Mouse (Mus musculus) ES-E14 (cell line): ENCODE measurements around the gene Pin1rt1. TPM values are rescaled to one million over a fixed set of nuclear protein-coding genes. Genes with fewer than 3 reads are reported as not detected.

Experiments
- DNase-seq: peaks from one replicate; pipeline ENCODE4 v3.0.0-alpha.2; 2013; ENCODE audit warnings: low read depth, low spot score
- H3K27ac ChIP-seq: 2 replicates; pipeline ENCODE4 v1.5.1; 2012; ENCODE audit warnings: low read depth, mild to moderate bottlenecking, low read length, moderate library complexity, mixed read lengths; ENCODE audit not compliant: poor library complexity, insufficient read depth, severe bottlenecking
- H3K36me3 ChIP-seq: 2 replicates; pipeline ENCODE4 v1.6.1; 2012; ENCODE audit warnings: mild to moderate bottlenecking, low read length, moderate library complexity, mixed read lengths; ENCODE audit not compliant: control insufficient read depth, poor library complexity, insufficient read depth, severe bottlenecking
- H3K4me1 ChIP-seq, 2 experiments: fragments of 150-350 bp in 1 of 2; sonication (generic) in 1 of 2; 2 replicates each; pipeline ENCODE4 v1.6.1; 2012; ENCODE audit warnings: low read length in 2 of 2, mild to moderate bottlenecking in 1 of 2, mixed read lengths in 1 of 2; ENCODE audit not compliant: control insufficient read depth in 2 of 2, insufficient read depth in 2 of 2, poor library complexity in 1 of 2
- H3K4me3 ChIP-seq, 2 experiments: fragments of 150-350 bp in 1 of 2; sonication (generic) in 1 of 2; 2 replicates each; pipeline ENCODE4 v1.5.1; 2012; ENCODE audit warnings: low read length in 2 of 2, low read depth in 1 of 2, mild to moderate bottlenecking in 1 of 2, mixed read lengths in 1 of 2; ENCODE audit not compliant: insufficient read depth in 1 of 2, poor library complexity in 1 of 2, severe bottlenecking in 1 of 2
- H3K9ac ChIP-seq: 2 replicates; pipeline ENCODE4 v1.6.1; 2012; ENCODE audit warnings: low read depth, mild to moderate bottlenecking, low read length, mixed read lengths; ENCODE audit not compliant: poor library complexity, insufficient read depth, severe bottlenecking
- H3K9me3 ChIP-seq: fragments of 150-350 bp; sonication (generic); 2 replicates; pipeline ENCODE4 v1.6.1; 2012; ENCODE audit warnings: low read depth, mild to moderate bottlenecking, low read length; ENCODE audit not compliant: control insufficient read depth, insufficient read depth
- CHD2 ChIP-seq: IDR thresholded peaks from 2 replicates; pipeline ENCODE4 v1.6.1; 2014; ENCODE audit warnings: mild to moderate bottlenecking, low read depth, low read length, inconsistent platforms
- HCFC1 ChIP-seq: IDR thresholded peaks from 2 replicates; pipeline ENCODE4 v1.6.1; 2012; ENCODE audit warnings: low read length, inconsistent platforms, borderline replicate concordance; ENCODE audit not compliant: insufficient read depth
- MAFK ChIP-seq: IDR thresholded peaks from 2 replicates; pipeline ENCODE4 v1.6.1; 2014; ENCODE audit warnings: mild to moderate bottlenecking, low read depth, low read length, inconsistent platforms; ENCODE audit not compliant: insufficient read depth
- ZC3H11A ChIP-seq: IDR thresholded peaks from 2 replicates; pipeline ENCODE4 v1.6.1; 2012; ENCODE audit warnings: low read depth, mild to moderate bottlenecking, inconsistent platforms, low read length, borderline replicate concordance
- ZNF384 ChIP-seq: IDR thresholded peaks from 2 replicates; pipeline ENCODE4 v1.6.1; 2012; ENCODE audit warnings: low read depth, low read length, inconsistent platforms
- in situ Hi-C, 2 experiments: fragments of 600-800 bp; cut with MboI; formaldehyde crosslinking; loops; one replicate each; pipeline ENCODE4 v1.15.1; 2025; ENCODE audit warnings: low sequenced_read_pairs in 2 of 2, inconsistent platforms in 1 of 2; ENCODE audit not compliant: unreplicated experiment in 2 of 2
- total RNA-seq: library from RNA; depleted of rRNA; stranded (reverse); fragments of 300-350 nt; gene quantifications from 2 replicates; pipeline ENCODE4 v1.2.3, GENCODE M21; 2012

The Pin1rt1 gene
- total RNA-seq, 1 experiment = not detected

- in situ Hi-C loops = no loop called here
- no peak for DNase-seq
- no peak overlapping the region for H3K4me3 ChIP-seq
- H3K9ac ChIP-seq = no peak overlapping the region
- H3K9me3 ChIP-seq = no peaks in the 10 kb centered on the region
- H3K4me1 ChIP-seq = peaks cover 0 to 8% of the 10 kb centered on the region in 2 experiments; a peak in 3 of 4 replicates
- no peaks in the 10 kb centered on the region for H3K36me3 ChIP-seq
- TF ChIP-seq ZC3H11A = no peak
- no peak for TF ChIP-seq MAFK
- TF ChIP-seq HCFC1 = no peak
- TF ChIP-seq CHD2 = no peak
- no peak overlapping the region for H3K27ac ChIP-seq
These were observed 20.1 kb upstream of the Pin1rt1 start for GRCm38 (mm10) chr2:104736241-104736640.

DNA sequence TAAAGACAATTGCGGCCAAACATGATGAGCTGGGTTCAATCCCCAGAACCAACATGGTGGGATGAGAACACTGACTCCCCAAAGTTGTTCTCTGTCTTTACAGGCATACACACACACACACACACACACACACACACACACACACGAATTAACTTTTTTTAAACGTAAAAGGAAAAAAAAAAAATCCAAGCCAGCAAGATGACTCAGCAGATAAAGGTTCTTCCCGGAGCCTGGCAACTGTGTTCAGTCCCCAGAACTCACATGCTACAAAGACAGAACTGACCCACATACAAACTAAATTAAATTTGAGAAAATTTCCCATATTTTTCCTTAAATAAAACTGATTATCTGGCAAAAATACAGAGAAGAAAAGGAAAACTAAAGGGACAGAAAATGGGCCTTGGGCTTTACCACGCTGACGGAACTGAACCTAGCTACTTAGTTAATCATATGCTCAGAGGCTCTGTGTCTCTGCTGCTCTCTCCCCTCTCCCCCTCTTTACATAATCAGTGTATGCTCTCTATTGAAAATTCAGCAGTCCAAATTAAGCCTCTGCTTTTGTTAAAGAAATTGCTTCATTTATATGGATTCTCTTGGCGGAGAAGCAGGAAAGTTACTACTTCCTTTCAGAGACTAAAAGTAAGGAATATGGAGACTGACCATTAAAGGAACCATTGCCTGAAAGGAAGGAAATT lies 16.5 kb upstream of the Pin1rt1 start:
- no peaks in the 10 kb centered on the region for H3K9me3 ChIP-seq
- H3K4me1 ChIP-seq = peaks cover 0 to 12% of the 10 kb centered on the region in 2 experiments; a peak in 3 of 4 replicates
- in situ Hi-C loops = no loop called here
- H3K27ac ChIP-seq = peak overlapping the region; percentile 3; the same call in 1 of the 2 replicates
- no peak for DNase-seq
- H3K9ac ChIP-seq = peak overlapping the region; percentile 23; the same call in 1 of the 2 replicates
- H3K36me3 ChIP-seq = no peaks in the 10 kb centered on the region
- TF ChIP-seq MAFK = peak; percentile 75; the same call in 1 of the 2 replicates
- TF ChIP-seq CHD2 = no peak
- no peak overlapping the region for H3K4me3 ChIP-seq

GRCm38 (mm10) chr2:104732033-104732444 lies 15.9 kb upstream of the Pin1rt1 start:
- DNase-seq = no peak
- Histone ChIP-seq H3K4me3 (no peak overlapping the region), H3K4me1 (peaks cover 0 to 12% of the 10 kb centered on the region in 2 experiments; a peak in 3 of 4 replicates), H3K9me3 (no peaks in the 10 kb centered on the region), H3K27ac (peak overlapping the region; percentile 3; the same call in 1 of the 2 replicates), H3K36me3 (no peaks in the 10 kb centered on the region), H3K9ac (peak overlapping the region; percentile 23; the same call in 1 of the 2 replicates)
- TF ChIP-seq ZC3H11A (no peak), ZNF384 (no peak), HCFC1 (no peak)
- in situ Hi-C loops = no loop called here

- Histone ChIP-seq H3K36me3 (no peaks in the 10 kb centered on the region; the same call in 1 of the 2 replicates), H3K4me3 (no peak overlapping the region), H3K27ac (no peak overlapping the region), H3K9ac (no peak overlapping the region), H3K4me1 (peaks cover 0 to 10% of the 10 kb centered on the region in 2 experiments; a peak in 3 of 4 replicates), H3K9me3 (no peaks in the 10 kb centered on the region)
- TF ChIP-seq ZNF384 (no peak), CHD2 (no peak), HCFC1 (no peak), MAFK (no peak), ZC3H11A (no peak)
- DNase-seq = no peak
- in situ Hi-C loops = no loop called here
These were observed 11.2 kb upstream of the Pin1rt1 start for GRCm38 (mm10) chr2:104727369-104727768.
